Mouse (Mus musculus) heart, postnatal 0 days (tissue): ENCODE data around the gene 2410131K14Rik.

Experiments
- CTCF ChIP-seq: IDR thresholded peaks from 2 replicates; pipeline ENCODE4 v1.5.1; 2016; ENCODE audit warnings: antibody characterized with exemption, control low read depth, low read depth
- EP300 ChIP-seq: IDR thresholded peaks from 2 replicates; pipeline ENCODE4 v1.6.1; 2016; ENCODE audit warnings: antibody characterized with exemption, low read depth

GRCm38 (mm10) chr5:118250987-118251386, 6.0 kb downstream of the 2410131K14Rik start:
- TF ChIP-seq CTCF (no peak), EP300 (no peak)
